8 mouse cellular contexts compared by ENCODE assay signal in the genomic region with DNA sequence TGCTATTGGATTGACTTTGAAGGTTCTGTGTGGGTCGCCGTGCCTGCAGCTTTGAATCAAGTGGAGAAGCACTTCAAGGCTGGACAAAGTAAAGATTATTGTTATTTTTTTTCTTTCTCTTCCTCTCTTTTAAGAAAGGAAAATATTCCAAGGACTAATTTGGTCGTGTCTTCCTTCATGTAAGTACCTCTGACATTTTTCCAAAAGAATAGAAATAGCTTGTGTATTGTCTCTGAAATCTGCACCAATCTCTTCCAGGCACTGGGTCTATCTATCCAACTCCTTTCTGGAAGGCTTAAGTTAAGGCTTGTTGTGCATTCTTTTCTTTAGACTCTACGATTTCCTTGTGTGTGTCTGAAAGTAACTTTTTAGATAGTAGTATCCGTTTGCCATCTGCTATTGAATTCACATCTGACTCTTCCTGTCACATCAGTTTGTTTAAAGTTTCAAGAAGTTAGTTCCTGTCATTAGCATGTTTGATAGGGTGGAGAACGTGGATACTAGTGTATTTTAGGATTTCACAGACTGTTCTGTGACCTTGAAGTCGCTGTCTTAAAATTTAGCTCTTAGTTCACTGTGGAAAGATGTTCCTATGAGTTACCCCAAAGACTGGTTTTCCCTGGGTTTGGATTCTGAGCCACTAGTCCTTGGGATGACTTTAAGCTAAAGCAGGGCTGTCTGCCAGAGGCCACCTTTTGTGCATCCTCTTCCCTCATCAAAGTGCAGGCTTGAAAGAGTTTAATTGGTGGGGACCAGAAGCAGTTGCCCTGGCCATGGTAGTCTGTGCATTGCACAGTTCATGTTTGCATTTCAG. TPM values are rescaled to one million over a fixed set of nuclear protein-coding genes. Genes with fewer than 3 reads are reported as not detected.
DNase-seq lines count a peak whose midpoint lies in the region; ATAC-seq and TF ChIP-seq lines count a peak whose summit lies in the region.

No protein-coding gene starts in this region.

- H3K79me2 ChIP-seq in myocyte (ENCODE audit: control insufficient read depth, insufficient read depth): no peaks in the 10 kb centered on the region

- peak overlapping the region; percentile 65 for H3K4me3 ChIP-seq in intestine, embryonic 16.5 days (ENCODE audit: low read length)
- H3K4me3 ChIP-seq in myocyte: peak overlapping the region; percentile 56

- peak; percentile 9 for DNase-seq in adrenal gland, postnatal 10 days
- no peak for DNase-seq in adrenal gland, postnatal 4 days (ENCODE audit: low spot score in 2 of 2)
- peak; percentile 20 to 32 for DNase-seq in spleen, postnatal 36 days (ENCODE audit: low spot score in 2 of 2)
- DNase-seq in spleen, adult 12 weeks (ENCODE audit: low spot score): no peak
- no peak for DNase-seq in thymus, postnatal 4 days
- no peak for DNase-seq in gastrocnemius, adult 8-10 months (ENCODE audit: low spot score in 2 of 2)

- H3K4me1 ChIP-seq in intestine, embryonic 16.5 days (ENCODE audit: control insufficient read depth, insufficient read depth, low read length): 0 out of 2 replicates have a peak, but pooled peaks cover 2% of the 10 kb centered on the region

- TF ChIP-seq POLR2A in myocyte (IDR thresholded peaks at IDR 0.05; ENCODE audit: insufficient read length, low read depth): no peak

- H3K36me3 ChIP-seq in intestine, embryonic 16.5 days (ENCODE audit: control insufficient read depth, insufficient read depth, low read length): no peaks in the 10 kb centered on the region
- no peaks in the 10 kb centered on the region for H3K36me3 ChIP-seq in myocyte (ENCODE audit: control insufficient read depth, insufficient read depth)

- H3K9ac ChIP-seq in intestine, embryonic 16.5 days (ENCODE audit: low read depth, low read length): peak overlapping the region; percentile 68

- WGBS in intestine, embryonic 16.5 days: 8% methylated on average over 7 of the region's 7 CpGs

- no peak overlapping the region for H3ac ChIP-seq in myocyte (ENCODE audit: control insufficient read depth, insufficient read length)

- peak overlapping the region; percentile 82 for H3K27ac ChIP-seq in intestine, embryonic 16.5 days (ENCODE audit: low read length)

- peak overlapping the region; percentile 67 for H3K4me2 ChIP-seq in intestine, embryonic 16.5 days (ENCODE audit: low read depth, low read length)
- H3K4me2 ChIP-seq in myocyte (ENCODE audit: low read depth): peak overlapping the region; percentile 63

- no peak for ATAC-seq in intestine, embryonic 16.5 days

- no peaks in the 10 kb centered on the region for H3K9me3 ChIP-seq in intestine, embryonic 16.5 days (ENCODE audit: control insufficient read depth, low read length)

- peaks cover 7% of the 10 kb centered on the region; the same call in 1 of the 2 replicates for H3K27me3 ChIP-seq in intestine, embryonic 16.5 days (replicated peaks; ENCODE audit: control insufficient read depth, insufficient read depth, low read length)
- H3K27me3 ChIP-seq in myocyte (ENCODE audit: control insufficient read depth, insufficient read depth, insufficient read length): no peaks in the 10 kb centered on the region

TF ChIP-seq in myocyte, 11 proteins besides CTCF, POLR2A, EP300 and RAD21:
- TF ChIP-seq SRF (IDR thresholded peaks at IDR 0.05; ENCODE audit: control insufficient read depth, insufficient read length, low read depth): no peak
- TF ChIP-seq REST (IDR thresholded peaks at IDR 0.05; ENCODE audit: insufficient read depth, insufficient read length): no peak
- no peak for TF ChIP-seq TCF12 (IDR thresholded peaks at IDR 0.05; ENCODE audit: insufficient read depth, poor library complexity, severe bottlenecking)
- TF ChIP-seq TCF3 (IDR thresholded peaks at IDR 0.05; ENCODE audit: insufficient read length, low read depth): no peak
- TF ChIP-seq USF1 (IDR thresholded peaks at IDR 0.05; ENCODE audit: low read depth): no peak
- TF ChIP-seq E2F4 (IDR thresholded peaks at IDR 0.05; ENCODE audit: insufficient read depth): no peak
- no peak for TF ChIP-seq MAX (IDR thresholded peaks at IDR 0.05; ENCODE audit: low read depth)
- TF ChIP-seq MYOG (IDR thresholded peaks at IDR 0.05; ENCODE audit: control insufficient read depth in 1 of 3, insufficient read depth in 1 of 3, insufficient read length in 2 of 3, low read depth in 2 of 3): no peak
- TF ChIP-seq CEBPB (IDR thresholded peaks at IDR 0.05; ENCODE audit: insufficient read depth, poor library complexity, severe bottlenecking): no peak
- TF ChIP-seq POLR2AphosphoS2 (IDR thresholded peaks at IDR 0.05; ENCODE audit: insufficient read length, low read depth): no peak
- TF ChIP-seq MYOD1 (IDR thresholded peaks at IDR 0.05; ENCODE audit: control insufficient read depth in 1 of 3, insufficient read length in 2 of 3, low read depth in 2 of 3): no peak
TF ChIP-seq in myocyte: peak in this region for 0.

RNA-seq across cellular contexts. Expression of gene Mef2c, which starts 21.3 kb away (rescaled TPM):
- total RNA-seq in adrenal gland, postnatal 10 days (2021): 10 to 100 TPM; 42.9 to 86.6 TPM
- total RNA-seq in adrenal gland, postnatal 4 days (2021): 10 to 100 TPM; 80.2 to 88.7 TPM
- 26.3 and 30.6 TPM in 2 replicates for polyA plus RNA-seq in intestine, embryonic 16.5 days (2015; fragmentation: Nextera tagmentation; extraction: Ambion mirVana)
- polyA plus RNA-seq in myocyte (2012; fragmentation: generic; extraction: Trizol): 49.0 TPM
- total RNA-seq in gastrocnemius, adult 8-10 months (2022): 100 to 1,000 TPM; 425 to 467 (median 426) TPM

Comparison
In these comparisons a context has a peak if more than half of its experiments do, and no peak if none do; other contexts are left out.
1. DNase-seq: peak in adrenal gland, postnatal 10 days (single experiment) and spleen, postnatal 36 days (2 of 2); none in adrenal gland, postnatal 4 days (0 of 2), spleen, adult 12 weeks (single experiment), thymus, postnatal 4 days (single experiment) and gastrocnemius, adult 8-10 months (0 of 2).
2. RNA of gene Mef2c, which starts 21.3 kb away (total RNA-seq): 425 to 467 TPM in gastrocnemius, adult 8-10 months; 80.2 to 88.7 TPM in adrenal gland, postnatal 4 days and 42.9 to 86.6 TPM in adrenal gland, postnatal 10 days; every median in the first group is over 4 times any median in the second.